Mouse (Mus musculus) T-cell, adult 66 days (primary cell): ENCODE results near the gene Lefty2. TPM values are rescaled to one million over a fixed set of nuclear protein-coding genes. Genes with fewer than 3 reads are reported as not detected.

ENCODE experiments used
- total RNA-seq, 2 experiments: library from RNA; stranded (reverse); gene quantifications; 3 replicates in 1 of 2; 4 replicates in 1 of 2; pipeline ENCODE4 v1.2.4; 2023

Lefty2 gene
- not detected for total RNA-seq

GRCm38 (mm10) chr1:180892808-180893207 lies at the start of gene Lefty2:
Lefty2 (plus strand) TSS chr1:180893108.

GRCm38 (mm10) chr1:180850316-180851270 lies 42.3 kb upstream of the Lefty2 start, which contains the start of gene Sde2:
Sde2 (plus strand) TSS chr1:180851127.

GRCm38 (mm10) chr1:180904039-180904814 lies 11.3 kb downstream of the Lefty2 start, which contains the start of gene Pycr2:
Pycr2 (plus strand) TSS chr1:180904293.

GRCm38 (mm10) chr1:180934467-180935419 lies 41.8 kb downstream of the Lefty2 start, which contains the start of gene Lefty1:
Lefty1 (plus strand) TSS chr1:180935022.

GRCm38 (mm10) chr1:180942166-180943031 lies 49.5 kb downstream of the Lefty2 start, which contains the start of gene Tmem63a:
Tmem63a (plus strand) TSS chr1:180942344.

Other genes with a start within 250 kb of the Lefty2 start
- gene Mixl1, start 196.1 kb upstream of the Lefty2 start, total RNA-seq = not detected
- gene Acbd3, start 167.1 kb upstream of the Lefty2 start, total RNA-seq = 10 to 100 TPM; 48.9 to 51.3 TPM
- gene H3f3a, start 79.2 kb upstream of the Lefty2 start, total RNA-seq = 100 to 1,000 TPM; 643 to 664 TPM
- 10 to 100 TPM; 48.1 to 53.3 TPM for gene Sde2, start 42.0 kb upstream of the Lefty2 start, total RNA-seq
- 10 to 100 TPM; 50.7 to 51.5 TPM for gene Pycr2, start 11.2 kb downstream of the Lefty2 start, total RNA-seq
- gene Lefty1, start 41.9 kb downstream of the Lefty2 start, total RNA-seq = not detected
- 10 to 100 TPM; 57.7 to 60.3 TPM for gene Tmem63a, start 49.2 kb downstream of the Lefty2 start, total RNA-seq
- 10 to 100 TPM; 55.7 to 67.2 TPM for gene Ephx1, start 127.8 kb downstream of the Lefty2 start, total RNA-seq
- not detected for gene 9130409I23Rik, start 158.1 kb downstream of the Lefty2 start, total RNA-seq